Mouse (Mus musculus) MEL (cell line): Measurements from ENCODE around the gene Frat1. TPM values are rescaled to one million over a fixed set of nuclear protein-coding genes. Genes with fewer than 3 reads are reported as not detected.
A peak's percentile ranks its signal among the peaks of the same experiment; 100 is the strongest.

Experiments
- DNase-seq: peaks from one replicate; pipeline ENCODE4 v3.0.0; 2011; ENCODE audit warnings: low read depth, low spot score
- H3K27ac ChIP-seq: 2 replicates; pipeline ENCODE4 v1.5.1; 2012; ENCODE audit warnings: low read depth, mild to moderate bottlenecking, control low read depth, low read length, moderate library complexity; ENCODE audit not compliant: control insufficient read depth
- H3K27me3 ChIP-seq, 2 experiments: fragments of 150-350 bp in 1 of 2; sonication (generic) in 1 of 2; 2 replicates each; pipeline ENCODE4 v1.6.1; 2012; ENCODE audit warnings: low read length in 2 of 2, mild to moderate bottlenecking in 2 of 2, improper control_type of control experiment in 1 of 2, moderate library complexity in 1 of 2; ENCODE audit not compliant: insufficient read depth in 2 of 2, control insufficient read depth in 1 of 2
- H3K36me3 ChIP-seq, 2 experiments: 2 replicates each; pipeline ENCODE4 v1.6.1; 2012 to 2014; ENCODE audit warnings: low read length in 2 of 2, improper control_type of control experiment in 1 of 2, inconsistent platforms in 1 of 2, mild to moderate bottlenecking in 1 of 2; ENCODE audit not compliant: insufficient read depth in 2 of 2, control insufficient read depth in 1 of 2
- H3K4me1 ChIP-seq, 2 experiments: fragments of 150-350 bp in 1 of 2; sonication (generic) in 1 of 2; 2 replicates each; pipeline ENCODE4 v1.6.1; 2012; ENCODE audit warnings: low read length in 2 of 2, improper control_type of control experiment in 1 of 2, mild to moderate bottlenecking in 1 of 2; ENCODE audit not compliant: insufficient read depth in 2 of 2, control insufficient read depth in 1 of 2
- H3K4me3 ChIP-seq, 2 experiments: fragments of 150-350 bp in 1 of 2; sonication (generic) in 1 of 2; 2 replicates each; pipeline ENCODE4 v1.5.1; 2012; ENCODE audit warnings: low read depth in 2 of 2, low read length in 2 of 2, mild to moderate bottlenecking in 2 of 2, moderate library complexity in 2 of 2, control low read depth in 1 of 2, improper control_type of control experiment in 1 of 2; ENCODE audit not compliant: control insufficient read depth in 1 of 2, insufficient read depth in 1 of 2
- H3K79me2 ChIP-seq: 2 replicates; pipeline ENCODE4 v1.6.1; 2012; ENCODE audit warnings: mild to moderate bottlenecking, low read length, moderate library complexity; ENCODE audit not compliant: control insufficient read depth, poor library complexity, insufficient read depth
- H3K9ac ChIP-seq: 2 replicates; pipeline ENCODE4 v1.6.1; 2012; ENCODE audit warnings: low read depth, mild to moderate bottlenecking, control low read depth, low read length, moderate library complexity; ENCODE audit not compliant: control insufficient read depth, poor library complexity, severe bottlenecking
- H3K9me3 ChIP-seq: fragments of 150-350 bp; sonication (generic); replicated peaks from 2 replicates; pipeline ENCODE4 v1.6.1; 2012; ENCODE audit warnings: mild to moderate bottlenecking, low read length, improper control_type of control experiment, moderate library complexity; ENCODE audit not compliant: insufficient read depth
- CTCF ChIP-seq, 3 experiments: IDR thresholded peaks in 2 of 3; conservative IDR thresholded peaks in 1 of 3; 2 replicates each; pipeline ENCODE4 v1.5.1; 2011 to 2012; ENCODE audit warnings: low read length in 3 of 3, low read depth in 2 of 3, mild to moderate bottlenecking in 2 of 3, improper control_type of control experiment in 1 of 3, inconsistent platforms in 1 of 3, mixed read lengths in 1 of 3, moderate library complexity in 1 of 3; ENCODE audit not compliant: control insufficient read depth in 1 of 3, insufficient read depth in 1 of 3, poor library complexity in 1 of 3, severe bottlenecking in 1 of 3
- E2F4 ChIP-seq: IDR thresholded peaks from 2 replicates; pipeline ENCODE4 v1.6.1; 2011; ENCODE audit warnings: low read depth, low read length, improper control_type of control experiment, borderline replicate concordance
- ELF1 ChIP-seq: IDR thresholded peaks from 2 replicates; pipeline ENCODE4 v1.6.1; 2014; ENCODE audit warnings: low read depth, mild to moderate bottlenecking, inconsistent platforms, low read length, improper control_type of control experiment, moderate library complexity
- EP300 ChIP-seq, 2 experiments: IDR thresholded peaks; 2 replicates each; pipeline ENCODE4 v1.6.1; 2011; ENCODE audit warnings: improper control_type of control experiment in 2 of 2, low read length in 2 of 2, low read depth in 1 of 2, mild to moderate bottlenecking in 1 of 2
- ETS1 ChIP-seq: IDR thresholded peaks from 2 replicates; pipeline ENCODE4 v1.6.1; 2012; ENCODE audit warnings: low read depth, mild to moderate bottlenecking, inconsistent platforms, low read length, improper control_type of control experiment, moderate library complexity
- GATA1 ChIP-seq: IDR thresholded peaks from 2 replicates; pipeline ENCODE4 v1.6.1; 2011; ENCODE audit warnings: low read depth, low read length, improper control_type of control experiment
- HCFC1 ChIP-seq: IDR thresholded peaks from 2 replicates; pipeline ENCODE4 v1.6.1; 2012; ENCODE audit warnings: low read depth, mild to moderate bottlenecking, inconsistent platforms, low read length, improper control_type of control experiment, moderate library complexity
- JUND ChIP-seq: IDR thresholded peaks from 2 replicates; pipeline ENCODE4 v1.6.1; 2011; ENCODE audit warnings: low read depth, mild to moderate bottlenecking, improper control_type of control experiment, low read length
- KAT2A ChIP-seq: conservative IDR thresholded peaks from 2 replicates; pipeline ENCODE4 v1.6.1; 2012; ENCODE audit warnings: low read depth, low read length, improper control_type of control experiment, inconsistent platforms
- MAFK ChIP-seq: IDR thresholded peaks from 2 replicates; pipeline ENCODE4 v1.6.1; 2011; ENCODE audit warnings: low read depth, mild to moderate bottlenecking, low read length, improper control_type of control experiment, borderline replicate concordance
- MYB ChIP-seq: IDR thresholded peaks from 2 replicates; pipeline ENCODE4 v1.6.1; 2011; ENCODE audit warnings: mild to moderate bottlenecking, low read depth, low read length, improper control_type of control experiment
- MYC ChIP-seq: IDR thresholded peaks from 2 replicates; pipeline ENCODE4 v1.6.1; 2011; ENCODE audit warnings: low read depth, mild to moderate bottlenecking, low read length, improper control_type of control experiment, moderate library complexity
- NRF1 ChIP-seq: IDR thresholded peaks from 2 replicates; pipeline ENCODE4 v1.6.1; 2014; ENCODE audit warnings: low read depth, mild to moderate bottlenecking, inconsistent platforms, low read length, improper control_type of control experiment, moderate library complexity; ENCODE audit not compliant: poor library complexity, insufficient read depth, severe bottlenecking
- POLR2AphosphoS5 ChIP-seq: IDR thresholded peaks from 2 replicates; pipeline ENCODE4 v1.6.1; 2012; ENCODE audit warnings: low read depth, borderline replicate concordance, mild to moderate bottlenecking, inconsistent platforms, low read length, moderate library complexity, mixed read lengths
- RAD21 ChIP-seq: IDR thresholded peaks from 2 replicates; pipeline ENCODE4 v1.6.1; 2011; ENCODE audit warnings: mild to moderate bottlenecking, low read depth, low read length, improper control_type of control experiment
- RCOR1 ChIP-seq: IDR thresholded peaks from 2 replicates; pipeline ENCODE4 v1.6.1; 2012; ENCODE audit warnings: low read depth, mild to moderate bottlenecking, inconsistent platforms, low read length, improper control_type of control experiment
- SIN3A ChIP-seq: IDR thresholded peaks from 2 replicates; pipeline ENCODE4 v1.6.1; 2012; ENCODE audit warnings: low read length, improper control_type of control experiment, inconsistent platforms
- SMC3 ChIP-seq: IDR thresholded peaks from 2 replicates; pipeline ENCODE4 v1.6.1; 2011; ENCODE audit warnings: low read depth, low read length, improper control_type of control experiment
- TAL1 ChIP-seq: IDR thresholded peaks from 2 replicates; pipeline ENCODE4 v1.6.1; 2012; ENCODE audit warnings: mild to moderate bottlenecking, inconsistent platforms, low read length, moderate library complexity, mixed read lengths
- TBP ChIP-seq: IDR thresholded peaks from 2 replicates; pipeline ENCODE4 v1.8.0; 2011; ENCODE audit warnings: low read depth, low read length, improper control_type of control experiment
- TCF12 ChIP-seq: IDR thresholded peaks from 2 replicates; pipeline ENCODE4 v1.6.1; 2014; ENCODE audit warnings: low read depth, mild to moderate bottlenecking, inconsistent platforms, low read length, improper control_type of control experiment, moderate library complexity
- UBTF ChIP-seq: IDR thresholded peaks from 2 replicates; pipeline ENCODE4 v1.6.1; 2012; ENCODE audit warnings: low read depth, mild to moderate bottlenecking, inconsistent platforms, low read length, improper control_type of control experiment, moderate library complexity, borderline replicate concordance; ENCODE audit not compliant: insufficient read depth
- USF1 ChIP-seq: IDR thresholded peaks from 2 replicates; pipeline ENCODE4 v1.6.1; 2014; ENCODE audit warnings: low read depth, mild to moderate bottlenecking, inconsistent platforms, low read length, improper control_type of control experiment, moderate library complexity
- ZC3H11A ChIP-seq: IDR thresholded peaks from 2 replicates; pipeline ENCODE4 v1.6.1; 2012; ENCODE audit warnings: low read depth, mild to moderate bottlenecking, inconsistent platforms, low read length, improper control_type of control experiment
- ZKSCAN1 ChIP-seq: IDR thresholded peaks from 2 replicates; pipeline ENCODE4 v1.6.1; 2012; ENCODE audit warnings: low read depth, mild to moderate bottlenecking, inconsistent platforms, low read length, improper control_type of control experiment, moderate library complexity
- ZMIZ1 ChIP-seq: IDR thresholded peaks from 2 replicates; pipeline ENCODE4 v1.6.1; 2012; ENCODE audit warnings: low read depth, mild to moderate bottlenecking, inconsistent platforms, low read length, improper control_type of control experiment, moderate library complexity
- polyA plus RNA-seq, 2 experiments: library from polyadenylated mRNA; stranded (reverse) in 1 of 2; unstranded in 1 of 2; fragments of >175 nt in 1 of 2; fragments of >200 nt in 1 of 2; gene quantifications; 2 replicates each; pipeline versions ENCODE4 v1.2.1 to v1.2.4; 2012; ENCODE audit warnings: low replicate concordance in 2 of 2, low read depth in 1 of 2; ENCODE audit not compliant: insufficient read length in 2 of 2, insufficient read depth in 1 of 2, missing spikeins in 1 of 2
- total RNA-seq: library from RNA; depleted of rRNA; stranded (reverse); fragments of 300-350 nt; gene quantifications from 2 replicates; pipeline ENCODE4 v1.2.3, GENCODE M21; 2012

Gene Frat1
- total and polyA plus RNA-seq, 3 experiments, result 31.5 to 36.0 TPM; not detected in 1

- TF ChIP-seq ZC3H11A (no peak), ELF1 (no peak)
These were observed 9.0 kb downstream of the Frat1 start (continued) for GRCm38 (mm10) chr19:41838808-41839207.

DNA sequence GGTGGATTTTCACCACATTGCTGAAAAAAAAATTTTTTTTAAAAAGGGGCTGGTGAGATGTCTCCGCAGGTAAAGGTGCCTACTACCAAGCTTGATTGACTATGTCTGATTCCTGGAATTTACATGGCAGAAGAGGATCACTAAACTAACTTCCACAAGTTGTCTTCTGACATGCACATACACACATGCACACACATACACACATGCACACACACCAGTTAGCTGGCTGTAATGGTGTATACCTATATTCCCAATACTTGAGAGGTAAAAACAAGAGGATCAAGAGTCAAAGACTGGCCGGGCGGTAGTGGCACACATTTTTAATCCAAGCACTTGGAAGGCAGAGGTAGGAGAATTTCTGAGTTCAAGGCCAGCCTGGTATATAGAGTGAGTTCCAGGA is 9.9 kb downstream of the Frat1 start:
- Histone ChIP-seq H3K4me3 (peak overlapping the region; percentile 31 to 47; a peak in 2 of 4 replicates), H3K4me1 (peaks cover 37 to 58% of the 10 kb centered on the region in 2 experiments), H3K27ac (peak overlapping the region; percentile 94), H3K9me3 (no peaks in the 10 kb centered on the region), H3K27me3 (no peaks in the 10 kb centered on the region), H3K36me3 (peaks cover 0 to 61% of the 10 kb centered on the region in 2 experiments; a peak in 2 of 4 replicates), H3K9ac (peak overlapping the region; percentile 57), H3K79me2 (peaks cover 9% of the 10 kb centered on the region)
- TF ChIP-seq GATA1, result no peak
- TF ChIP-seq ETS1, result no peak
- TF ChIP-seq USF1, result no peak
- TF ChIP-seq JUND, result no peak
- no peak for TF ChIP-seq TAL1
- no peak for TF ChIP-seq HCFC1
- TF ChIP-seq POLR2AphosphoS5, result no peak
- no peak for TF ChIP-seq ZC3H11A
- TF ChIP-seq UBTF, result no peak
- TF ChIP-seq MAFK, result no peak
- no peak for TF ChIP-seq EP300 (IDR thresholded peaks at IDR 0.05; ENCODE audit: low read depth in 1 of 2, low read length in 2 of 2)
- no peak for TF ChIP-seq TCF12
- TF ChIP-seq ZKSCAN1, result no peak
- no peak for TF ChIP-seq SIN3A
- no peak for TF ChIP-seq CTCF (IDR thresholded peaks at IDR 0.05 in 2 of 3, conservative IDR thresholded peaks at IDR 0.05 in 1 of 3; ENCODE audit: control insufficient read depth in 1 of 3, insufficient read depth in 1 of 3, low read depth in 2 of 3, low read length in 3 of 3, poor library complexity in 1 of 3, severe bottlenecking in 1 of 3)
- TF ChIP-seq RAD21, result no peak
- TF ChIP-seq RCOR1, result no peak
- peak; percentile 54 for DNase-seq

DNA sequence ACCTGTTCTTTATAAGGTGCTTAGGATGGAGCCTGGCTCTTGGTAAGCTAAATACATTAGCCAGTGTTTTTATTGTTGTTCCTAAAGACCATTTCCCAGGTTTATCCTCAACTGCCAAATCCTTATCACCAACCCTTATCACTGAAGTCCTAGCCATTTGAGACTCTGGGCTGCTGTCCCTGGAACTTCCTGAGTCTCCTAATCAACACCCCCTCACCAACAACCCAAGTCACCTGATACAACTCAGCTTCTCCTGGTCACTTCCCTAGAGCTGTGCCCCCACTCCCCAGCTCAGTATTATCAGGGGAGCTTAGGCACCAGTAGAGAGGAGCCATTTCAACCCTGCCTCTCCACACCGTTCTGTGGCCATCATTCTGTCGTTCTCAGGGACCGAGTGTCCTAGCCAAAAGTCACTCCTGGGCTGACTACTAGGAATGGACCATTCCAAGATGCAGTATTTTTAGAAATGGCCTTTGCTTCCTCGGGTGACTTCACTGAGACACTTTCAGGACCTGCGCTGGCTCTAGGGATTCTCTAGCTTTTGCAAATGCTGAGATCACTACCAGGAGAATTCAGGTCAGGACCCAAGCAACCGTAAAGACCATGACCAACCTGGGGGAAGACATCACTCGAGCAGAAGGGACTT is 11.5 kb downstream of the Frat1 start:
- peak overlapping the region; percentile 82 for H3K27ac ChIP-seq
- peak overlapping the region; percentile 9 to 29 for H3K4me3 ChIP-seq
- peaks cover 34 to 54% of the 10 kb centered on the region in 2 experiments for H3K4me1 ChIP-seq
- no peak for TF ChIP-seq MYC
- TF ChIP-seq KAT2A, result peak; percentile 12; the same call in 1 of the 2 replicates
- no peak for TF ChIP-seq RCOR1
- TF ChIP-seq TBP, result peak; percentile 60; the same call in 1 of the 2 replicates
- TF ChIP-seq E2F4, result no peak
- peak; percentile 30; the same call in 1 of the 2 replicates for TF ChIP-seq TAL1
- peak; percentile 93 for TF ChIP-seq GATA1
- peak; percentile 73; the same call in 1 of the 2 replicates for TF ChIP-seq ELF1
- peak; percentile 95 to 96 for TF ChIP-seq EP300 (IDR thresholded peaks at IDR 0.05; ENCODE audit: low read depth in 1 of 2, low read length in 2 of 2)
- no peak for TF ChIP-seq NRF1
- TF ChIP-seq MYB, result peak; percentile 95
- TF ChIP-seq POLR2AphosphoS5, result no peak
- 0 out of 2 replicates have a peak, but pooled peaks have one; percentile 48 for TF ChIP-seq ZMIZ1
- TF ChIP-seq JUND, result 0 out of 2 replicates have a peak, but pooled peaks have one; percentile 15
- peak; percentile 89 for TF ChIP-seq ETS1
- 0 out of 2 replicates have a peak, but pooled peaks have one; percentile 2 for TF ChIP-seq SMC3
- no peak for TF ChIP-seq UBTF
- no peak for TF ChIP-seq ZKSCAN1

More for the DNA sequence above, 11.5 kb downstream of the Frat1 start:
- Histone ChIP-seq H3K79me2 (peaks cover 22% of the 10 kb centered on the region), H3K27me3 (no peaks in the 10 kb centered on the region), H3K9me3 (no peaks in the 10 kb centered on the region), H3K9ac (peak overlapping the region; percentile 49), H3K36me3 (peaks cover 0 to 57% of the 10 kb centered on the region in 2 experiments; a peak in 2 of 4 replicates)
- DNase-seq, result peak; percentile 75
